Mouse (Mus musculus): ENCODE measurements at regions not wholly inside any gene's neighbourhood (a gene's known extent, or its start where the extent isn't known, plus 50 kb on each side); places are given as distances from the start of the nearest gene placed in this dataset.
A peak's percentile ranks its signal among the peaks of the same experiment; 100 is the strongest.

GRCm38 (mm10) chr5:138875180-138876076 lies 55.5 kb downstream of the Gm5294 start:
- no peak for DNase-seq (ENCODE audit: low read depth, low spot score)

- DNase-seq (ENCODE audit: low read depth, low spot score), result no peak
Measured at GRCm38 (mm10) chr5:138881649-138882226, 61.9 kb downstream of the Gm5294 start.

GRCm38 (mm10) chr5:138883573-138883972 lies 63.7 kb downstream of the Gm5294 start:
- DNase-seq (ENCODE audit: low read depth, low spot score), result no peak

- no peak for DNase-seq (ENCODE audit: low read depth, low spot score)
Measured at GRCm38 (mm10) chr5:138885905-138886304, 66.0 kb downstream of the Gm5294 start.

- DNase-seq (ENCODE audit: low read depth, low spot score), result no peak
Measured at GRCm38 (mm10) chr5:138888749-138889148, 68.9 kb downstream of the Gm5294 start.

DNA sequence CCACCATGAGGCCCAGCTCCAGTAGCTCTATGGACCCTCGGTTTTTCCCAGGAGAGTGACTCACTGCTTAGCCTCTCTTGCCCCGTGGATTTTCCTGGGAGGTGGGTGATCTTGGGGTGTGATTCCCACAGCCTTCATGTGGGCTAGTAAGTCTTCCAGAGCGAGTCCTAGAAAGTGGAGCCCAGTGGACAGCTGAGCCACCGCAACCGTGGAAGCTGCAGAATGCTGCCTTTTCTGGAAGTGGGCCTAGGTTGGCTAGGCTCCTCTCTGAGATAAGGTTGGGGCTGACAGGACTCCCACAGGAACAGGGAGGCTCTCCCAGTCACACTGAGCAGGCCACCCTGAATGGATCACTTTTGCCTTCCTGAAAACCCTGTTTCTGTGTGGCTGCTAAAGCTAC lies 69.9 kb downstream of the Gm5294 start:
- DNase-seq (ENCODE audit: low read depth, low spot score), result no peak

- peak; percentile 83 for DNase-seq (ENCODE audit: low read depth, low spot score)
Measured at GRCm38 (mm10) chr5:138894496-138894895, 74.6 kb downstream of the Gm5294 start.

- no peak for DNase-seq (ENCODE audit: low read depth, low spot score)
Measured at GRCm38 (mm10) chr5:138897255-138897654, 77.4 kb downstream of the Gm5294 start.

GRCm38 (mm10) chr5:138898440-138898839 lies 78.6 kb downstream of the Gm5294 start:
- no peak for DNase-seq (ENCODE audit: low read depth, low spot score)

GRCm38 (mm10) chr5:138900952-138901599 lies 81.2 kb downstream of the Gm5294 start:
- peak; percentile 88 for DNase-seq (ENCODE audit: low read depth, low spot score)

- no peak for DNase-seq (ENCODE audit: low read depth, low spot score)
Measured at GRCm38 (mm10) chr5:138902316-138902715, 82.4 kb downstream of the Gm5294 start.

DNA sequence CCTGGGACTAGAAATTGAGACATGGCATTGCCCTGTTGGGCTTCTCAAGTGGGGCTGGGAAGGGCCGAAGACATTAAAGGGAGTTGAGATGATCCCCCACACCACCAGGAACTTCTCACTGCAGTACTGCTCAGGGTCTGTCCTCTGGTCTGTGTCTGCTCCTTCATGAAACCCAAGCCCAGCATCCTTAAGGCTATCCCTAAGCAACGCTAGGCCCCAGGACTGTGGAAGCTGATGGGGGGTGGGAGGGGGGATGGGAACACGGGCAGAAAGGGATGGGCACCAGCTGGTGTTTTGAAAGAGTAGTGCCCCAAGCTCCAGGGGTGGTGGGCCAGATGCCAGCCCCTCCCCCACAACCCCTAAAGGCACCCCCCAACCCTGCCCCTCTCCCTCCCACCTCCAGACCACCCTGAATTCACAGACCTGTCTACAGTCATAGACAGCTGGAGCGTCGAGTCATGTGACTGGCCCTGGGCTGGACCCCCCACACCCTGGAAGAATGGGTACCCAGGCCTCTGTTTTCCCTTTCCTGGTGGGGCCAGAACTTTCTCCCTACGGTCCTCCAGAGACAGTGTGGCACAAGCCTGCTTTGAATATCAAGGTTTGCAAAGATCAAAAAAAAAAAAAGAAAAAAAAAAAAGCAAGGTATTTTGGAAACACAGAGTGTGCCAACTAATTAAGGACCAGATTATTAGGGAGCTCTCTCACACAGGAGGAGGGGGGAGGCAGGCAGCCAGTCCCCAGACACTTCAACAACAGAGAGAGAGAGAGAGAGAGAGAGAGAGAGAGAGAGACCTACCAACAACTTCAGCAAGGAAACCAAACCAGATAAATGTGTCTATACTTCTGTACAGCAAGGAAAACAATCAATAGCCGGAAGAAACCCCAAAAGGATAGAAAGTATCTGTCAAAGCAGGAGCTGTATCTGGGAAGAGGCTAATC lies 85.1 kb downstream of the Pdgfa start:
- DNase-seq (ENCODE audit: low read depth, low spot score), result no peak

- no peak for DNase-seq (ENCODE audit: low read depth, low spot score)
Measured at GRCm38 (mm10) chr5:138912711-138913105, 84.5 kb downstream of the Pdgfa start.

DNA sequence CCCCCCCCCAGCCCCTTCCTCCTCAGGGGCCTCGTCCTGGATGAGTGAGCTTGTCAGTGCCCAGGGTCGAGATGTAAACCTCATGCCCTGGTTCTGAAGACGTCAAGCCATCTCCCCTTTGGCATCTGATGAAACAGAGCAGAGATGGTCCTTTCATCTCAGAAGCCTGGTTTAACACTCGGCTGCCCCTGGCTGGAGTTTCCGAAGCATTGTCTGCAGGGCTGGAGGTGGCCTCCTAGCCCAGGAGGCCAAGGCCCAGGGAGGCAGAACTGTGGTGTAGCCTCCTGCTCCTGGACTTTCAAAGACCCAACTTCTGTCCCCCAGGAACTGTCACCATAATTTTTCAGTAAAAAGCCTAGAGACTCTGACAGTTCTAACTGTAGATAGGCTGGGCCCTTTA lies 82.1 kb downstream of the Pdgfa start:
- DNase-seq (ENCODE audit: low read depth, low spot score), result no peak

- DNase-seq (ENCODE audit: low read depth, low spot score), result no peak
Measured at GRCm38 (mm10) chr5:138915496-138915895, 81.7 kb downstream of the Pdgfa start.

GRCm38 (mm10) chr5:138920156-138920845 lies 76.9 kb downstream of the Pdgfa start:
- DNase-seq (ENCODE audit: low read depth, low spot score), result no peak

DNA sequence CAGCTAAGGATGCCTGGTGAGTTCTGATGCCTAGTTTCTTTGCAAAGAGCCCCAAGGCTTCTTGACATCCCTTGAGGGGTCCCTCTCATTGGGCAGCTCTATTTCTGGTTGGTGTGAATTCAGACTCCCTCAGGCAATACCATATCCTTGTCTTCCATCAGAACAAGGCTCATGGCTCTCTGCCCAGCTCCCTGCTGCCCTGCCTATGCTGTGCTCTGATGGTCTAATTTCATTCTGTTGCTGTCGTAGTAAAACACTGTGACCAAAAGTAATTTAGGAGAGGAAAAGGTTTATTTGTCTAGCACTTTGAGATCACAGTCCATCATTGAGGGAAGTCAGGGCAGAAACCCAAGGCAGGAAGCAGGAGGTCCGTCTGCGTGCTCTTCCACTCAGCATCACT lies 75.1 kb downstream of the Pdgfa start:
- no peak for DNase-seq (ENCODE audit: low read depth, low spot score)
